Mouse (Mus musculus) kidney, adult 2 months (tissue): ENCODE measurements around the gene Pdzd2. TPM values are rescaled to one million over a fixed set of nuclear protein-coding genes. Genes with fewer than 3 reads are reported as not detected.

Experiments
- DNase-seq: peaks from one replicate; pipeline ENCODE4 v3.0.0; 2021
- H3K27ac ChIP-seq: fragments of 200-500 bp; 2 replicates; pipeline ENCODE4 v1.5.1; 2012; ENCODE audit warnings: low read depth, low read length, control low read depth, inconsistent platforms; ENCODE audit not compliant: insufficient read depth
- H3K27me3 ChIP-seq: fragments of 200-500 bp; replicated peaks from 2 replicates; pipeline ENCODE4 v1.6.1; 2012; ENCODE audit warnings: mild to moderate bottlenecking, moderate library complexity, low read length, inconsistent platforms; ENCODE audit not compliant: control insufficient read depth, insufficient read depth
- H3K36me3 ChIP-seq: fragments of 200-500 bp; 2 replicates; pipeline ENCODE4 v1.6.1; 2012; ENCODE audit warnings: mild to moderate bottlenecking, moderate library complexity, low read length, inconsistent platforms; ENCODE audit not compliant: control insufficient read depth, insufficient read depth
- H3K4me1 ChIP-seq: fragments of 200-500 bp; 2 replicates; pipeline ENCODE4 v1.6.1; 2011; ENCODE audit warnings: low read length; ENCODE audit not compliant: control insufficient read depth, insufficient read depth
- H3K4me3 ChIP-seq: fragments of 200-500 bp; 2 replicates; pipeline ENCODE4 v1.5.1; 2011; ENCODE audit warnings: mild to moderate bottlenecking, low read depth, low read length, control low read depth; ENCODE audit not compliant: insufficient read depth
- CTCF ChIP-seq: fragments of 200-500 bp; conservative IDR thresholded peaks from 2 replicates; pipeline ENCODE4 v1.5.1; 2011; ENCODE audit warnings: low read depth, mild to moderate bottlenecking, control low read depth, low read length, moderate library complexity, mixed read lengths; ENCODE audit not compliant: insufficient read depth, insufficient read length
- POLR2A ChIP-seq: fragments of 200-500 bp; IDR thresholded peaks from one replicate; pipeline ENCODE4 v1.6.1; 2011; ENCODE audit warnings: low read depth, low read length, control low read depth
- WGBS: fragments of 180-500 bp; shearing (Covaris S2); methylation state at CpG from one replicate; pipeline ENCODE4 v1.1.7; 2018; 5-methylcytosine and 5-hydroxymethylcytosine counted together
- polyA plus RNA-seq: library from polyadenylated mRNA; depleted of rRNA; stranded (reverse); fragments of >200 nt; gene quantifications from 2 replicates; pipeline ENCODE4 v1.2.3, GENCODE M21; 2012

Gene Pdzd2
- polyA plus RNA-seq, 1 experiment: 16.5 TPM

DNA sequence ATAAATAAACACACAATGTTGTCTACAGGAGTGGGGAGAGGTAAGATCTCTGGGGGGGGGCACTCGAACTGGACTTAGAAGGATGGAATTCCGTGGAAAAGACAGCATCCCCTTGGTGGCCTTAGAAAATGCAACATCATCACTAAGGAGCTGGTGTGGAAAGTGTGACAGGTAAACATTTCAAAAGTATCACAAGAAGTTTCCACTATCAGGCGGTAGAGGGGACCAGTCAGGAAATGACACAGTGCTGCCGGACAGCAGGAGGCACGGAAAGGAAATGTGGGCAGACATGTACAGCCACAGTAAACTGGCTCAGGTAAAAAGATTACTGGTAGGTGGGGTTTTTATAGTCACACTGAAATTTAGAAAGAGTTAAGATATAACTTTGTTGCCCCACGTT is 160.5 kb downstream of the Pdzd2 start:
- WGBS: 73% methylated on average over 6 of the region's 6 CpGs
- Histone ChIP-seq H3K4me1 (no peaks in the 10 kb centered on the region), H3K27ac (no peak overlapping the region), H3K27me3 (no peaks in the 10 kb centered on the region), H3K4me3 (no peak overlapping the region), H3K36me3 (no peaks in the 10 kb centered on the region)
- TF ChIP-seq CTCF: no peak
- TF ChIP-seq POLR2A: no peak
- no peak for DNase-seq

DNA sequence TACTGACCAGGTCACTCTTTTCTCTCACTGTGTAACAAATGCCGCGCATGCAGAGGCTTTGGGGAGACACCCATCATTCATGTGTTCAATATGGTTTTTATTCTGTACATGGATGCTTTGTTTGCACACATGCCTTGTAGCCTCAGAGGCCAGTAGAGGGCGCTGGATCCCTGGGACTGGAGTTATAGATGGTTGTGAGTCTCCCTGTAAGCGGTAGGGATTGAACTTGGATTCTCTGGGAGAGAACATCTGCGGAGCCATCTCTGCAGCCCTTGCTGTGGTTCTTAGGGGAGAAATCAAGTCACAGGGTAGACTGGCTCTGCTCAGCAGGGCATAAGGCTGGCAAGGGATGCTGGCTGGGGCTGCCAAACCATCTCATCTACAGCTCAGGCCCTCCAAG is 161.4 kb downstream of the Pdzd2 start:
- DNase-seq: peak; percentile 50

DNA sequence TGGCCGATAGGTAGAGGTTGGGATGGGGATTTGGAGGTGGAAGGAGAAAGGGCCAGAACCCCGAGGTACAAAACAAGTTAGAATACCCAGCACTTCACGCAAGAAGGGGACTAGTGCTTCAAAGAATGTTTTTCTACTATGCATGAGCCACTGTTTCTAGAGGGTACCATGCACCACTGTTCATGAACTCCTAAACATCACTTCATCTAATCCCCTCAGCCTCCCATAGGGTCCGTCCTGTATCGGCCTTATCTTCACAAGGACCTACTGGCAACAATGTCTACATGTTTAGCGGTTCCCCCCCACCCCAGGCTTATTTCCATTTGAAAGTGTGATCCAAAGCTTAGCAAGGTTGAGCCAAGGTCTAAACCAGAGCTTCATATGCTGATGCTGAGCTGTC is 162.0 kb downstream of the Pdzd2 start:
- H3K27me3 ChIP-seq: no peaks in the 10 kb centered on the region
- H3K27ac ChIP-seq: no peak overlapping the region
- DNase-seq: no peak
- H3K4me1 ChIP-seq: no peaks in the 10 kb centered on the region
- WGBS: 82% methylated on average over 6 of the region's 6 CpGs
- TF ChIP-seq CTCF: no peak
- H3K4me3 ChIP-seq: no peak overlapping the region
- no peaks in the 10 kb centered on the region for H3K36me3 ChIP-seq

More for the DNA sequence above, 161.4 kb downstream of the Pdzd2 start:
- Histone ChIP-seq H3K4me3 (no peak overlapping the region), H3K36me3 (no peaks in the 10 kb centered on the region), H3K4me1 (no peaks in the 10 kb centered on the region), H3K27me3 (no peaks in the 10 kb centered on the region), H3K27ac (no peak overlapping the region)
- WGBS: 67% methylated on average over 5 of the region's 5 CpGs
- TF ChIP-seq POLR2A (no peak), CTCF (peak; percentile 58)

DNA sequence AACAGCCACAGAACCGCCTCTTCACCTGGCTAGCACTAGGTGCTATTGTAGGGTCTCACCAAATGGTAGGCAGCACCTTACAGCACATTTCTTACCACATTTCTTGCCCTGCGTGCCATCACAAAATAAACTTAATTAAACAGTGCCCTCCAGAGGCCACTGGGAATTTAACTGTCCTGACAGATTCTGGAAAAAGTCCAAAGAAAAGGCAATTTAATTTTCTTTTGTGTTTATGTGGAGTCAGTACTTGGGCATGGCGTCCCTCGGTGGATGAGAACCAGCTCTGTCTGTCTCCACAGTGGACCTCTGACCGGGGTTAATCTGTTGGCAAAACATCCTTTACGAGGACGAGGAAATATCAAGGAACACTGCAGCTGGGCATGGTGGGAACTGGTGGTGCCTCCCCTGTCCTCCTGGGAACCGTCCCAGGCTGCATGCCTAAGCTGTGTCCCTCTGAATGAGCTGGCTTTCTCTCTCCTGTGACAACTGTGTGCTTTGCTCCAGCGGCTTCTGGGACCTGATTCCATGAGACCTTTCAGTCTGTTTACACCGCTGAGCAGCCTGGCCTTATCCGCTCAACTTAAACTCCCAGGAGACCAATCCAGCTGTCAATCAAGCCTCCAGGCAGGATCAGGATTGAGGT is 162.5 kb downstream of the Pdzd2 start:
- 16% methylated on average over 11 of the region's 11 CpGs for WGBS
- H3K27ac ChIP-seq: no peak overlapping the region

DNA sequence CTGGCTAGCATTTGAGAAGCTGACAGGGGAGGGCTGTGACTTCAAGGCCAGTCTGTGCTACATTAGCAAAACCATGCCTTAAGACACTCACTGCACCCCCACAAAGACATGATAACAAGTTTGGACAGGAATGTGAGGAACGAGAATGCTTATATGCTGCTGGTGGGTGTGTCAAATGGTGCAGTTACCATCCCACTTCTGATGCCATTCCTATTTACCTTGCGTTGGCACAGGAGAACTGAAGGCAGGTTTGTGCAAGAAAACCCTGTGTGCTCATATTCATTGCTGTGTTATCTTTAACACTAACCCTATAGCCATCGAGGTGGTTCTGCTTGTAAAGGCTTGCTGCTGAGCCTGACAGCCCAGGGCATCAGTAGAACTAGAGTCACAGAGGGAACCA is 166.1 kb downstream of the Pdzd2 start:
- DNase-seq: no peak
- H3K4me3 ChIP-seq: no peak overlapping the region
- no peaks in the 10 kb centered on the region for H3K27me3 ChIP-seq
- no peak overlapping the region for H3K27ac ChIP-seq
- TF ChIP-seq CTCF: no peak
- no peak for TF ChIP-seq POLR2A
- no peaks in the 10 kb centered on the region for H3K4me1 ChIP-seq
- H3K36me3 ChIP-seq: no peaks in the 10 kb centered on the region
- WGBS: 78% methylated on average over 3 of the region's 3 CpGs

More for the DNA sequence above, 162.5 kb downstream of the Pdzd2 start:
- TF ChIP-seq POLR2A: no peak
- TF ChIP-seq CTCF: 0 out of 2 replicates have a peak, but pooled peaks have one; percentile 19
- peak; percentile 70 for DNase-seq
- no peak overlapping the region for H3K4me3 ChIP-seq
- H3K4me1 ChIP-seq: no peaks in the 10 kb centered on the region
- H3K27me3 ChIP-seq: no peaks in the 10 kb centered on the region
- H3K36me3 ChIP-seq: no peaks in the 10 kb centered on the region

DNA sequence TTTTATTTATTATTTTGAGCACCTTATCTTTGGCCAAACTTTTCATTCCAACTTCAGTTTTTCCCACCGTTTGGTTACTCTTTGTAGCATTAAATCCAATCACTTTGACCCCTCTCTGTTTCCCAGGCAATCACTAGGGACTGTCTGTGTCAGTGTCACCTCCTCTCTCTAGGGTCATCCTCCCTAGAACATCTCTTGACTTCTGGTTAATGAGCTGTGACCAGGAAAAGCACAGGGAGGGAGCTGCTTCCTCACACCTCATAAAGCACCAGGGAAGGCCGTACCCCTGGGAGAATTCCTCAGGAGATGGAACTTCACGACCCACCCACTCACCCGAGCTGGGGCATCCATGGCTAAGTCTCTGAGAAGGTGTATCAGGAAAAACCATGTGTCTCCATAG is 168.6 kb downstream of the Pdzd2 start:
- DNase-seq: no peak
- 38% methylated on average over 4 of the region's 4 CpGs for WGBS
- Histone ChIP-seq H3K4me1 (no peaks in the 10 kb centered on the region), H3K27me3 (no peaks in the 10 kb centered on the region), H3K27ac (no peak overlapping the region), H3K36me3 (no peaks in the 10 kb centered on the region), H3K4me3 (no peak overlapping the region)
- TF ChIP-seq POLR2A (no peak), CTCF (no peak)

DNA sequence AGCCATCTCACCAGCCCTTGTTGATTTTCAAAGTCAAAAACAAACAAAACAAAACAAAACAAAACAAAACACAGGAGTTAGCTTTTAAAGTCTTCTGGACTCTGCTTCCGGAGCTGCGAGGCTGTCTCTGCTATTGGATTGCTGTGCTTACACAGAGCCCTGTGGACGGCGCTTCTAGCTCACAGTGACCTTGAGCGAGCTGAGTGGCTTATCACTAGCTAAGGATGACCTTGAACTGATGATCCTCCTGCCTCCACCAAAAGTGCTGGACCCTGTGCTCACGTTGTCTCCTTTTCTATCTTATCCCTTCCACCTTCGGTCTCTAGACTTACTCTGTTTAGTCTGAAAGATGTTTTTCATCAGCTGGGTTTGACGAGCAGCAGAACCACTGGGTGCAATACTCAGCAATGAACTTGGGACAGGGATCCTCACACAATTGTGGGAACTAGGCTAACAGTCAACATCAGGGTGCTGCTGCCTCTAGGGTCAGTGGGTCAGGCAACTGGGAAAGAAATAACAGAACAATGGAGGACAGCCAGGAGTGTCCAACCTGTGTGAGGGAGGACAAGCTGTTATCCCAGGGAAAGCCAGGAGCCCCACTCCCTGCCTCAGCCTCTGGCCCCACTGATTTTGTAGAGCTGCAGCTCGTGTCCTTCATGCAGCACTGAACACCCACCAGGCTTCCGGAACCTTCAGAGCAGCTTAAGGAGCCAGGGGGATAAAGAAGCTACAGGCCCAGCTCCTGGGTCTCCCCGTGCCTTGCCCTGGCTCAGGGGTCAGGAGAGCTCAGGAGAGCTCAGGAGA is 172.9 kb downstream of the Pdzd2 start:
- no peak overlapping the region for H3K4me3 ChIP-seq
- H3K36me3 ChIP-seq: no peaks in the 10 kb centered on the region
- no peak for TF ChIP-seq POLR2A
- no peak for TF ChIP-seq CTCF
- no peaks in the 10 kb centered on the region for H3K27me3 ChIP-seq
- no peak for DNase-seq
- no peaks in the 10 kb centered on the region for H3K4me1 ChIP-seq
- no peak overlapping the region for H3K27ac ChIP-seq
- WGBS: 84% methylated on average over 11 of the region's 11 CpGs
